In the genomic region with DNA sequence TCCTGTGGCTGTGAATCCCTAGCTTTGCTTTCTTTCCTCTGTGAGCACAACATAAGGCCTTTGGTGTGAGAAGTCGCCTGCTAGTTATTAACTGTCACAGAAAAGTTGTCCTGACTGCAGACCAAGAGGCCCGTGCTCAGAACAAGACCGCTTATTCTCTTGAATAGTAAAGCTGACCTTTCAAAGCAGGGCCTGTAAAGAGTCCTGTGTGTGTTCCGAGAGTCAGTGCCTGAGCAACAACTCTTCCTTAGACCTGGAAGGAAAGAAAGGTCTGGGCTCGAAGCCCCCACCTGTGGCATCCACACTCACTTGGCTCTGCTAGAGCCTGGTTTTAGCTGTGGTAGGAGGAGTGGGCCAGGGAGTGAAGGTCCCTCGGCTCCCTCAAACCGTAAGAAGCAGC, we compare ENCODE assay signal across 26 mouse cellular contexts. TPM values are rescaled to one million over a fixed set of nuclear protein-coding genes. Genes with fewer than 3 reads are reported as not detected.
"Had no signal": no experiment of that assay in that cellular context is flagged by ENCODE, and none has a peak within 500 bp of the region (broad histone marks: within the 10 kb centered on the region; RNA-seq: fewer than 3 reads in every experiment).

No protein-coding gene starts in this region.

- H3K27ac ChIP-seq: kidney, postnatal 0 days; layer of hippocampus, adult 2 months; limb, embryonic 10.5 days; limb, embryonic 13.5 days; liver, embryonic 12.5 days; liver, embryonic 15.5 days; lung, embryonic 15.5 days; midbrain, embryonic 12.5 days; neural tube, embryonic 12.5 days had no signal

- ATAC-seq: liver, embryonic 12.5 days had no signal

- H3K9ac ChIP-seq: limb, embryonic 13.5 days; liver, embryonic 12.5 days; liver, embryonic 15.5 days; lung, embryonic 15.5 days; midbrain, embryonic 12.5 days; neural tube, embryonic 12.5 days had no signal

- H3K36me3 ChIP-seq: limb, embryonic 10.5 days; limb, embryonic 13.5 days; liver, embryonic 12.5 days; liver, embryonic 15.5 days; lung, embryonic 15.5 days; midbrain, embryonic 12.5 days; neural tube, embryonic 12.5 days had no signal

- H3K4me2 ChIP-seq: liver, embryonic 12.5 days; liver, embryonic 15.5 days; lung, embryonic 15.5 days; midbrain, embryonic 12.5 days; neural tube, embryonic 12.5 days had no signal

- DNase-seq: kidney, adult 18-20 months; kidney, postnatal 25 days; layer of hippocampus, adult 9-11 months; liver; lung, adult 18-20 months; lung, postnatal 10 days; lung, postnatal 36 days; thymus, adult 18-20 months; thymus, postnatal 36 days had no signal

- H3K4me3 ChIP-seq: layer of hippocampus, adult 2 months; limb, embryonic 10.5 days; limb, embryonic 13.5 days; liver, embryonic 12.5 days; liver, embryonic 15.5 days; lung, embryonic 15.5 days; megakaryocyte, embryonic 14.5 days; midbrain, embryonic 12.5 days; neural tube, embryonic 12.5 days had no signal

- H3K9me3 ChIP-seq: limb, embryonic 10.5 days; liver, embryonic 12.5 days; liver, embryonic 15.5 days; lung, embryonic 15.5 days; neural tube, embryonic 12.5 days had no signal

RNA-seq across cellular contexts. Expression of a gene that starts 8.3 kb away (rescaled TPM):
- polyA plus RNA-seq: kidney, embryonic 14.5 days; kidney, postnatal 0 days; large intestine, adult 2 months; limb, embryonic 10.5 days; limb, embryonic 13.5 days; liver, embryonic 12.5 days; liver, embryonic 15.5 days; small intestine, adult 2 months; spleen, adult 2 months; stomach, embryonic 16.5 days; testis, adult 2 months; urinary bladder, adult 2 months had no signal

RNA-seq across cellular contexts. Expression of a gene that starts 47.9 kb away (rescaled TPM):
- polyA plus RNA-seq: small intestine, adult 2 months had no signal
